Mouse (Mus musculus) frontal cortex, adult (tissue): Measurements from ENCODE around the gene Srpx2.

Experiments
- ATAC-seq: cut with Nextera tagmentation; 2 replicates; pipeline ENCODE4 v1.9.2; 2017; ENCODE audit warnings: mild to moderate bottlenecking, moderate library complexity, mixed read lengths; ENCODE audit not compliant: low TSS enrichment

Gene Srpx2

GRCm38 (mm10) chrX:133908261-133908660 is at the start of gene Srpx2:
Gene Srpx2 (plus strand): TSS chrX:133908426.
- ATAC-seq, result no peak; the same call in 1 of the 2 replicates

- ATAC-seq, result no peak
Measured at GRCm38 (mm10) chrX:133869743-133870142, 38.5 kb upstream of the Srpx2 start.

GRCm38 (mm10) chrX:133887308-133887707 is 20.9 kb upstream of the Srpx2 start:
- ATAC-seq, result no peak

- ATAC-seq, result peak; percentile 74
Measured at GRCm38 (mm10) chrX:133888111-133888510, 20.1 kb upstream of the Srpx2 start.

GRCm38 (mm10) chrX:133898014-133898542 is 10.1 kb upstream of the Srpx2 start, which contains the start of gene Tspan6:
Gene Tspan6 (minus strand): TSS chrX:133898429.
- ATAC-seq, result peak; percentile 99

GRCm38 (mm10) chrX:133911397-133912103 is 3.3 kb downstream of the Srpx2 start:
- ATAC-seq, result no peak

GRCm38 (mm10) chrX:133913006-133913405 is 4.8 kb downstream of the Srpx2 start:
- ATAC-seq, result no peak

- no peak for ATAC-seq
Measured at GRCm38 (mm10) chrX:133914219-133914618, 6.0 kb downstream of the Srpx2 start.

- ATAC-seq, result no peak
Measured at GRCm38 (mm10) chrX:133921187-133921586, 13.0 kb downstream of the Srpx2 start.

- ATAC-seq, result no peak
Measured at GRCm38 (mm10) chrX:133926760-133927159, 18.5 kb downstream of the Srpx2 start.

- ATAC-seq, result peak; percentile 87
Measured at GRCm38 (mm10) chrX:133931302-133932013, 23.2 kb downstream of the Srpx2 start.

GRCm38 (mm10) chrX:133936605-133937225 is 28.5 kb downstream of the Srpx2 start:
- no peak for ATAC-seq

GRCm38 (mm10) chrX:133939561-133939960 is 31.3 kb downstream of the Srpx2 start:
- no peak for ATAC-seq

GRCm38 (mm10) chrX:133947427-133947826 is 39.2 kb downstream of the Srpx2 start:
- ATAC-seq, result peak; percentile 80

GRCm38 (mm10) chrX:133954661-133955060 is 46.4 kb downstream of the Srpx2 start:
- no peak for ATAC-seq

GRCm38 (mm10) chrX:133960617-133961016 is 52.4 kb downstream of the Srpx2 start:
- no peak for ATAC-seq

GRCm38 (mm10) chrX:133964615-133965014 is 56.4 kb downstream of the Srpx2 start:
- ATAC-seq, result no peak

GRCm38 (mm10) chrX:133981231-133982002 is 73.2 kb downstream of the Srpx2 start, which contains the start of gene Sytl4:
Gene Sytl4 (minus strand): TSS chrX:133981812.
- no peak for ATAC-seq
